Mouse (Mus musculus): ENCODE measurements at regions not wholly inside any gene's neighbourhood (a gene's known extent, or its start where the extent isn't known, plus 50 kb on each side); places are given as distances from the start of the nearest gene placed in this dataset.

- H3K4me1 ChIP-seq (replicated peaks), result peaks cover 7% of the 10 kb centered on the region; the same call in 1 of the 2 replicates
- no peaks in the 10 kb centered on the region for H3K36me3 ChIP-seq
- 80% methylated on average over 8 of the region's 8 CpGs for WGBS
- no peak for ATAC-seq
- no peak overlapping the region for H3K4me3 ChIP-seq (replicated peaks)
- H3K27me3 ChIP-seq, result no peaks in the 10 kb centered on the region
- no peak overlapping the region for H3K9ac ChIP-seq (replicated peaks)
- H3K4me2 ChIP-seq (replicated peaks), result no peak overlapping the region
- no peaks in the 10 kb centered on the region for H3K9me3 ChIP-seq
- no peak overlapping the region for H3K27ac ChIP-seq
Measured at GRCm38 (mm10) chr15:96130531-96130930, 156.8 kb upstream of the Arid2 start.

GRCm38 (mm10) chr15:96131582-96132091 is 155.7 kb upstream of the Arid2 start:
- H3K4me3 ChIP-seq (replicated peaks), result no peak overlapping the region
- H3K9me3 ChIP-seq, result no peaks in the 10 kb centered on the region

GRCm38 (mm10) chr15:96132636-96133035 is 154.7 kb upstream of the Arid2 start:
- no peak overlapping the region for H3K4me3 ChIP-seq (replicated peaks)
- no peak for ATAC-seq
- peaks cover 7% of the 10 kb centered on the region; the same call in 1 of the 2 replicates for H3K4me1 ChIP-seq (replicated peaks)
- no peak overlapping the region for H3K27ac ChIP-seq
- 70% methylated on average over 3 of the region's 3 CpGs for WGBS
- no peak overlapping the region for H3K4me2 ChIP-seq (replicated peaks)
- no peaks in the 10 kb centered on the region for H3K9me3 ChIP-seq
- H3K27me3 ChIP-seq, result no peaks in the 10 kb centered on the region
- no peak overlapping the region for H3K9ac ChIP-seq (replicated peaks)
- H3K36me3 ChIP-seq, result no peaks in the 10 kb centered on the region

More at GRCm38 (mm10) chr15:96131582-96132091, 155.7 kb upstream of the Arid2 start:
- Histone ChIP-seq H3K27me3 (no peaks in the 10 kb centered on the region), H3K36me3 (no peaks in the 10 kb centered on the region), H3K4me1 (replicated peaks) (peaks cover 7% of the 10 kb centered on the region; the same call in 1 of the 2 replicates), H3K9ac (replicated peaks) (no peak overlapping the region), H3K27ac (no peak overlapping the region), H3K4me2 (replicated peaks) (no peak overlapping the region)
- no peak for ATAC-seq

- 18% methylated on average over 13 of the region's 13 CpGs for WGBS
- Histone ChIP-seq H3K4me1 (replicated peaks) (peaks cover 7% of the 10 kb centered on the region; the same call in 1 of the 2 replicates), H3K36me3 (no peaks in the 10 kb centered on the region), H3K27ac (no peak overlapping the region), H3K4me3 (replicated peaks) (no peak overlapping the region), H3K9ac (replicated peaks) (no peak overlapping the region), H3K4me2 (replicated peaks) (no peak overlapping the region), H3K9me3 (no peaks in the 10 kb centered on the region), H3K27me3 (no peaks in the 10 kb centered on the region)
- peak; percentile 40; the same call in 1 of the 2 replicates for ATAC-seq
Measured at GRCm38 (mm10) chr15:96135250-96135731, 152.0 kb upstream of the Arid2 start.

- no peak for ATAC-seq
Measured at GRCm38 (mm10) chr15:96135816-96136215, 151.5 kb upstream of the Arid2 start.

GRCm38 (mm10) chr15:96137534-96137933 is 149.8 kb upstream of the Arid2 start:
- WGBS, result 94% methylated on average over 17 of the region's 17 CpGs
- no peaks in the 10 kb centered on the region for H3K27me3 ChIP-seq
- no peak overlapping the region for H3K9ac ChIP-seq (replicated peaks)
- peaks cover 7% of the 10 kb centered on the region; the same call in 1 of the 2 replicates for H3K4me1 ChIP-seq (replicated peaks)
- no peaks in the 10 kb centered on the region for H3K36me3 ChIP-seq
- no peak for ATAC-seq
- H3K27ac ChIP-seq, result no peak overlapping the region
- no peaks in the 10 kb centered on the region for H3K9me3 ChIP-seq
- H3K4me2 ChIP-seq (replicated peaks), result no peak overlapping the region
- no peak overlapping the region for H3K4me3 ChIP-seq (replicated peaks)

More at GRCm38 (mm10) chr15:96135816-96136215, 151.5 kb upstream of the Arid2 start:
- peaks cover 7% of the 10 kb centered on the region; the same call in 1 of the 2 replicates for H3K4me1 ChIP-seq (replicated peaks)
- H3K4me3 ChIP-seq (replicated peaks), result no peak overlapping the region
- no peaks in the 10 kb centered on the region for H3K9me3 ChIP-seq
- H3K27me3 ChIP-seq, result no peaks in the 10 kb centered on the region
- no peak overlapping the region for H3K9ac ChIP-seq (replicated peaks)
- 42% methylated on average over 6 of the region's 6 CpGs for WGBS
- H3K4me2 ChIP-seq (replicated peaks), result no peak overlapping the region
- H3K36me3 ChIP-seq, result no peaks in the 10 kb centered on the region
- no peak overlapping the region for H3K27ac ChIP-seq

- Histone ChIP-seq H3K36me3 (no peaks in the 10 kb centered on the region), H3K9ac (replicated peaks) (no peak overlapping the region), H3K27ac (no peak overlapping the region), H3K27me3 (no peaks in the 10 kb centered on the region), H3K4me1 (replicated peaks) (peaks cover 7% of the 10 kb centered on the region; the same call in 1 of the 2 replicates), H3K4me2 (replicated peaks) (no peak overlapping the region), H3K4me3 (replicated peaks) (no peak overlapping the region), H3K9me3 (no peaks in the 10 kb centered on the region)
- no peak for ATAC-seq
- WGBS, result 94% methylated on average over 3 of the region's 3 CpGs
Measured at GRCm38 (mm10) chr15:96137945-96138344, 149.4 kb upstream of the Arid2 start.

- no peaks in the 10 kb centered on the region for H3K27me3 ChIP-seq
- H3K36me3 ChIP-seq, result no peaks in the 10 kb centered on the region
- no peak overlapping the region for H3K27ac ChIP-seq
- 85% methylated on average over 6 of the region's 6 CpGs for WGBS
- H3K4me1 ChIP-seq (replicated peaks), result no peaks in the 10 kb centered on the region
- no peak overlapping the region for H3K4me3 ChIP-seq (replicated peaks)
- H3K9me3 ChIP-seq, result no peaks in the 10 kb centered on the region
- H3K4me2 ChIP-seq (replicated peaks), result no peak overlapping the region
- H3K9ac ChIP-seq (replicated peaks), result no peak overlapping the region
- ATAC-seq, result no peak
Measured at GRCm38 (mm10) chr15:96153489-96153888, 133.8 kb upstream of the Arid2 start.

GRCm38 (mm10) chr15:96158321-96158720 is 129.0 kb upstream of the Arid2 start:
- Histone ChIP-seq H3K9me3 (no peaks in the 10 kb centered on the region), H3K4me2 (replicated peaks) (no peak overlapping the region), H3K4me3 (replicated peaks) (no peak overlapping the region), H3K27me3 (no peaks in the 10 kb centered on the region), H3K9ac (replicated peaks) (no peak overlapping the region), H3K27ac (no peak overlapping the region), H3K4me1 (replicated peaks) (no peaks in the 10 kb centered on the region), H3K36me3 (no peaks in the 10 kb centered on the region)
- WGBS, result 94% methylated on average over 4 of the region's 4 CpGs
- ATAC-seq, result no peak

- Histone ChIP-seq H3K9ac (replicated peaks) (no peak overlapping the region), H3K27ac (peak overlapping the region; percentile 49; the same call in 1 of the 2 replicates), H3K9me3 (no peaks in the 10 kb centered on the region), H3K4me1 (replicated peaks) (peaks cover 6% of the 10 kb centered on the region), H3K4me2 (replicated peaks) (no peak overlapping the region), H3K27me3 (no peaks in the 10 kb centered on the region), H3K4me3 (replicated peaks) (no peak overlapping the region), H3K36me3 (no peaks in the 10 kb centered on the region)
- WGBS, result 63% methylated on average over 13 of the region's 13 CpGs
- 0 out of 2 replicates have a peak, but pooled peaks have one; percentile 56 for ATAC-seq
Measured at GRCm38 (mm10) chr15:96164771-96165431, 122.4 kb upstream of the Arid2 start.

GRCm38 (mm10) chr15:96167256-96167655 is 120.1 kb upstream of the Arid2 start:
- no peak overlapping the region for H3K27ac ChIP-seq
- H3K27me3 ChIP-seq, result peaks cover 4% of the 10 kb centered on the region; the same call in 1 of the 2 replicates
- H3K4me3 ChIP-seq (replicated peaks), result no peak overlapping the region
- H3K4me2 ChIP-seq (replicated peaks), result no peak overlapping the region
- no peaks in the 10 kb centered on the region for H3K36me3 ChIP-seq
- 80% methylated on average over 9 of the region's 9 CpGs for WGBS
- no peak for ATAC-seq
- no peak overlapping the region for H3K9ac ChIP-seq (replicated peaks)
- no peaks in the 10 kb centered on the region for H3K9me3 ChIP-seq
- peaks cover 9% of the 10 kb centered on the region for H3K4me1 ChIP-seq (replicated peaks)

- 11% methylated on average over 15 of the region's 15 CpGs for WGBS
- ATAC-seq, result no peak
- Histone ChIP-seq H3K4me2 (replicated peaks) (peak overlapping the region; percentile 39), H3K9me3 (no peaks in the 10 kb centered on the region), H3K9ac (replicated peaks) (0 out of 2 replicates have a peak overlapping the region, but pooled peaks have one; percentile 17), H3K4me1 (replicated peaks) (peaks cover 9% of the 10 kb centered on the region), H3K27ac (no peak overlapping the region), H3K36me3 (no peaks in the 10 kb centered on the region), H3K27me3 (peaks cover 4% of the 10 kb centered on the region; the same call in 1 of the 2 replicates), H3K4me3 (replicated peaks) (peak overlapping the region; percentile 19)
Measured at GRCm38 (mm10) chr15:96169726-96170467, 117.4 kb upstream of the Arid2 start.

Data from midbrain, embryonic 13.5 days (tissue).